Mouse (Mus musculus) midbrain, embryonic 12.5 days (tissue): Measurements from ENCODE around the gene Srcap. TPM values are rescaled to one million over a fixed set of nuclear protein-coding genes. Genes with fewer than 3 reads are reported as not detected.
A peak's percentile ranks its signal among the peaks of the same experiment; 100 is the strongest.

Source experiments
- ATAC-seq: fragments of 200-750 bp; cut with Nextera tagmentation; 2 replicates; pipeline ENCODE4 v1.8.0; 2017; ENCODE audit warnings: low read depth, moderate TSS enrichment, moderate library complexity; ENCODE audit not compliant: low FRiP score
- H3K27ac ChIP-seq: fragments of 300-500 bp; sonication (generic); replicated peaks from 2 replicates; pipeline ENCODE4 v1.5.1; 2016; ENCODE audit warnings: mild to moderate bottlenecking
- H3K27me3 ChIP-seq: fragments of 300-500 bp; sonication (generic); 2 replicates; pipeline ENCODE4 v1.6.1; 2016; ENCODE audit warnings: mild to moderate bottlenecking
- H3K36me3 ChIP-seq: fragments of 300-500 bp; sonication (generic); 2 replicates; pipeline ENCODE4 v1.6.1; 2016
- H3K4me1 ChIP-seq: fragments of 300-500 bp; sonication (generic); 2 replicates; pipeline ENCODE4 v1.6.1; 2016
- H3K4me2 ChIP-seq: fragments of 300-500 bp; sonication (generic); replicated peaks from 2 replicates; pipeline ENCODE4 v1.6.1; 2016; ENCODE audit warnings: mild to moderate bottlenecking, moderate library complexity
- H3K4me3 ChIP-seq: fragments of 300-500 bp; sonication (generic); 2 replicates; pipeline ENCODE4 v1.5.1; 2016; ENCODE audit warnings: mild to moderate bottlenecking
- H3K9ac ChIP-seq: fragments of 300-500 bp; sonication (generic); replicated peaks from 2 replicates; pipeline ENCODE4 v1.6.1; 2016; ENCODE audit warnings: mild to moderate bottlenecking, moderate library complexity
- H3K9me3 ChIP-seq: fragments of 300-500 bp; sonication (generic); 2 replicates; pipeline ENCODE4 v1.6.1; 2016; ENCODE audit warnings: mild to moderate bottlenecking
- WGBS: fragments of 180-500 bp; shearing (Covaris S2); methylation state at CpG from one replicate; pipeline ENCODE4 v1.1.7; 2016; 5-methylcytosine and 5-hydroxymethylcytosine counted together
- polyA plus RNA-seq: library from polyadenylated mRNA; unstranded; fragments of >200 nt; fragmentation: Nextera tagmentation; extraction: Ambion mirVana; gene quantifications from 2 replicates; pipeline ENCODE4 v1.2.1, GENCODE M21; 2016

The Srcap gene
- polyA plus RNA-seq, 1 experiment from 2014 or later = 98.3 TPM

GRCm38 (mm10) chr7:127587196-127587595 is 75.4 kb downstream of the Srcap start:
- Histone ChIP-seq H3K9me3 (no peaks in the 10 kb centered on the region), H3K36me3 (peaks cover 55% of the 10 kb centered on the region), H3K4me2 (peak overlapping the region; percentile 83), H3K27me3 (no peaks in the 10 kb centered on the region), H3K4me3 (peak overlapping the region; percentile 89), H3K27ac (peak overlapping the region; percentile 83; the same call in 1 of the 2 replicates), H3K9ac (peak overlapping the region; percentile 56; the same call in 1 of the 2 replicates), H3K4me1 (peaks cover 16% of the 10 kb centered on the region)
- ATAC-seq = no peak
- WGBS = 75% methylated on average over 5 of the region's 5 CpGs

- under 1% methylated on average over 50 of the region's 50 CpGs for WGBS
- H3K4me2 ChIP-seq = peak within 1 kb of the TSS; percentile 83
- peaks cover 55% of the 10 kb centered on the region for H3K36me3 ChIP-seq
- peak; percentile 98 for ATAC-seq
- H3K4me1 ChIP-seq = peaks cover 16% of the 10 kb centered on the region
- peak within 1 kb of the TSS; percentile 89 for H3K4me3 ChIP-seq
- H3K9me3 ChIP-seq = no peaks in the 10 kb centered on the region
- peak within 1 kb of the TSS; percentile 83 for H3K9ac ChIP-seq
- no peaks in the 10 kb centered on the region for H3K27me3 ChIP-seq
- H3K27ac ChIP-seq = peak within 1 kb of the TSS; percentile 83
Measured at GRCm38 (mm10) chr7:127588011-127588871, 76.5 kb downstream of the Srcap start, which contains the start of the genes Ccdc189 and Rnf40. Gene Ccdc189 (minus strand): TSS chr7:127588595. Gene Rnf40 (plus strand): TSS chr7:127588767.

- peak overlapping the region; percentile 83 for H3K9ac ChIP-seq
- H3K36me3 ChIP-seq = peaks cover 55% of the 10 kb centered on the region
- 5% methylated on average over 29 of the region's 29 CpGs for WGBS
- no peaks in the 10 kb centered on the region for H3K27me3 ChIP-seq
- no peaks in the 10 kb centered on the region for H3K9me3 ChIP-seq
- peak overlapping the region; percentile 89 for H3K4me3 ChIP-seq
- no peak for ATAC-seq
- peak overlapping the region; percentile 83; the same call in 1 of the 2 replicates for H3K27ac ChIP-seq
- peaks cover 16% of the 10 kb centered on the region for H3K4me1 ChIP-seq
- peak overlapping the region; percentile 83 for H3K4me2 ChIP-seq
Measured at GRCm38 (mm10) chr7:127588901-127589300, 77.1 kb downstream of the Srcap start.

GRCm38 (mm10) chr7:127589637-127590036 is 77.9 kb downstream of the Srcap start:
- Histone ChIP-seq H3K36me3 (peaks cover 55% of the 10 kb centered on the region), H3K27ac (no peak overlapping the region), H3K4me1 (peaks cover 16% of the 10 kb centered on the region), H3K27me3 (no peaks in the 10 kb centered on the region), H3K9ac (peak overlapping the region; percentile 83; the same call in 1 of the 2 replicates), H3K4me2 (peak overlapping the region; percentile 83), H3K9me3 (no peaks in the 10 kb centered on the region), H3K4me3 (peak overlapping the region; percentile 89; the same call in 1 of the 2 replicates)
- WGBS = 90% methylated on average over 9 of the region's 9 CpGs
- no peak for ATAC-seq

- no peak overlapping the region for H3K9ac ChIP-seq
- H3K27me3 ChIP-seq = no peaks in the 10 kb centered on the region
- peaks cover 62% of the 10 kb centered on the region for H3K36me3 ChIP-seq
- 96% methylated on average over 10 of the region's 10 CpGs for WGBS
- H3K4me1 ChIP-seq = peaks cover 16% of the 10 kb centered on the region
- no peak overlapping the region for H3K27ac ChIP-seq
- no peak overlapping the region for H3K4me3 ChIP-seq
- H3K9me3 ChIP-seq = no peaks in the 10 kb centered on the region
- no peak for ATAC-seq
- no peak overlapping the region for H3K4me2 ChIP-seq
Measured at GRCm38 (mm10) chr7:127591108-127591507, 79.3 kb downstream of the Srcap start.

GRCm38 (mm10) chr7:127592575-127592974 is 80.8 kb downstream of the Srcap start:
- Histone ChIP-seq H3K27ac (no peak overlapping the region), H3K9ac (no peak overlapping the region), H3K4me3 (no peak overlapping the region), H3K9me3 (no peaks in the 10 kb centered on the region), H3K27me3 (no peaks in the 10 kb centered on the region), H3K4me1 (peaks cover 9% of the 10 kb centered on the region), H3K36me3 (peaks cover 77% of the 10 kb centered on the region), H3K4me2 (no peak overlapping the region)
- no peak for ATAC-seq
- 92% methylated on average over 14 of the region's 14 CpGs for WGBS

GRCm38 (mm10) chr7:127596747-127597146 is 85.0 kb downstream of the Srcap start:
- Histone ChIP-seq H3K36me3 (peaks cover 100% of the 10 kb centered on the region), H3K27me3 (no peaks in the 10 kb centered on the region), H3K9ac (no peak overlapping the region), H3K4me2 (no peak overlapping the region), H3K9me3 (no peaks in the 10 kb centered on the region), H3K27ac (no peak overlapping the region), H3K4me1 (no peaks in the 10 kb centered on the region), H3K4me3 (no peak overlapping the region)
- no peak for ATAC-seq
- WGBS = 95% methylated on average over 17 of the region's 17 CpGs

- ATAC-seq = no peak
- Histone ChIP-seq H3K4me3 (no peak overlapping the region), H3K27me3 (no peaks in the 10 kb centered on the region), H3K27ac (no peak overlapping the region), H3K9ac (no peak overlapping the region), H3K4me2 (no peak overlapping the region), H3K36me3 (peaks cover 95% of the 10 kb centered on the region), H3K4me1 (no peaks in the 10 kb centered on the region), H3K9me3 (no peaks in the 10 kb centered on the region)
- 98% methylated on average over 7 of the region's 7 CpGs for WGBS
Measured at GRCm38 (mm10) chr7:127600612-127601011, 88.8 kb downstream of the Srcap start.

GRCm38 (mm10) chr7:127601735-127602134 is 90.0 kb downstream of the Srcap start:
- WGBS = 82% methylated on average over 4 of the region's 4 CpGs
- H3K36me3 ChIP-seq = peaks cover 90% of the 10 kb centered on the region

GRCm38 (mm10) chr7:127602903-127603302 is 91.1 kb downstream of the Srcap start:
- no peaks in the 10 kb centered on the region for H3K27me3 ChIP-seq
- H3K4me3 ChIP-seq = no peak overlapping the region
- H3K36me3 ChIP-seq = peaks cover 90% of the 10 kb centered on the region
- no peak overlapping the region for H3K27ac ChIP-seq
- H3K9ac ChIP-seq = no peak overlapping the region
- H3K4me2 ChIP-seq = no peak overlapping the region
- H3K4me1 ChIP-seq = no peaks in the 10 kb centered on the region
- ATAC-seq = no peak
- H3K9me3 ChIP-seq = no peaks in the 10 kb centered on the region
- WGBS = 88% methylated on average over 2 of the region's 2 CpGs

More at GRCm38 (mm10) chr7:127601735-127602134, 90.0 kb downstream of the Srcap start:
- Histone ChIP-seq H3K27ac (no peak overlapping the region), H3K4me1 (no peaks in the 10 kb centered on the region), H3K9ac (no peak overlapping the region), H3K27me3 (no peaks in the 10 kb centered on the region), H3K9me3 (no peaks in the 10 kb centered on the region), H3K4me3 (no peak overlapping the region), H3K4me2 (no peak overlapping the region)
- ATAC-seq = no peak

GRCm38 (mm10) chr7:127604256-127604655 is 92.5 kb downstream of the Srcap start:
- H3K9me3 ChIP-seq = no peaks in the 10 kb centered on the region
- no peak overlapping the region for H3K9ac ChIP-seq
- peaks cover 90% of the 10 kb centered on the region for H3K36me3 ChIP-seq
- no peak overlapping the region for H3K4me2 ChIP-seq
- WGBS = 94% methylated on average over 10 of the region's 10 CpGs
- H3K4me3 ChIP-seq = no peak overlapping the region
- no peak for ATAC-seq
- H3K27ac ChIP-seq = no peak overlapping the region
- H3K27me3 ChIP-seq = no peaks in the 10 kb centered on the region
- no peaks in the 10 kb centered on the region for H3K4me1 ChIP-seq

GRCm38 (mm10) chr7:127607150-127607549 is 95.4 kb downstream of the Srcap start:
- H3K36me3 ChIP-seq = peaks cover 90% of the 10 kb centered on the region
- H3K4me1 ChIP-seq = no peaks in the 10 kb centered on the region
- H3K4me3 ChIP-seq = no peak overlapping the region
- H3K27ac ChIP-seq = no peak overlapping the region
- H3K27me3 ChIP-seq = no peaks in the 10 kb centered on the region
- H3K9ac ChIP-seq = no peak overlapping the region
- H3K4me2 ChIP-seq = no peak overlapping the region
- ATAC-seq = no peak
- H3K9me3 ChIP-seq = no peaks in the 10 kb centered on the region
- WGBS = 87% methylated on average over 6 of the region's 6 CpGs
